Mouse (Mus musculus) testis, adult 2 months (tissue): ENCODE results near the gene Iyd.

ENCODE experiments used
- CTCF ChIP-seq: fragments of 200-500 bp; IDR thresholded peaks from 2 replicates; pipeline ENCODE4 v1.5.1; 2012; ENCODE audit warnings: low read depth, mild to moderate bottlenecking, inconsistent platforms, low read length, moderate library complexity; ENCODE audit not compliant: control insufficient read depth, insufficient read depth, insufficient replicate concordance
- POLR2A ChIP-seq: fragments of 200-500 bp; IDR thresholded peaks from 2 replicates; pipeline ENCODE4 v1.6.1; 2012; ENCODE audit warnings: low read depth, mild to moderate bottlenecking, inconsistent platforms, low read length, moderate library complexity; ENCODE audit not compliant: control insufficient read depth

- TF ChIP-seq POLR2A (no peak), CTCF (no peak)
Measured at GRCm38 (mm10) chr10:3516442-3516841, 23.6 kb upstream of the Iyd start.
